Mouse (Mus musculus): ENCODE data around the gene Olfr1263. TPM values are rescaled to one million over a fixed set of nuclear protein-coding genes. Genes with fewer than 3 reads are reported as not detected.

Gene Olfr1263
- total RNA-seq (2012; rRNA removed) (not detected in 2 replicates), polyA plus RNA-seq (2012; ENCODE audit: insufficient read depth in 1 of 2, insufficient read length in 2 of 2, low read depth in 1 of 2, low replicate concordance in 2 of 2, missing spikeins in 1 of 2) (not detected)

GRCm38 (mm10) chr2:90011831-90012230 lies at the start of gene Olfr1263:
TSS of gene Olfr1263 (plus strand) at chr2:90012131.
- no peaks in the 10 kb centered on the region for H3K79me2 ChIP-seq (ENCODE audit: control insufficient read depth, insufficient read depth, low read length, poor library complexity)
- DNase-seq (ENCODE audit: low read depth, low spot score), result no peak
- no peaks in the 10 kb centered on the region for H3K9me3 ChIP-seq (replicated peaks; ENCODE audit: insufficient read depth, low read length)
- TF ChIP-seq CHD1 (IDR thresholded peaks at IDR 0.05; ENCODE audit: low read depth, low read length) (no peak), USF2 (IDR thresholded peaks at IDR 0.05; ENCODE audit: borderline replicate concordance in 1 of 2, insufficient read depth in 1 of 2, low read depth in 1 of 2, low read length in 2 of 2) (no peak), E2F4 (IDR thresholded peaks at IDR 0.05; ENCODE audit: borderline replicate concordance, low read depth, low read length) (no peak), MXI1 (IDR thresholded peaks at IDR 0.05; ENCODE audit: low read depth, low read length) (no peak), ZC3H11A (IDR thresholded peaks at IDR 0.05; ENCODE audit: low read depth, low read length) (no peak), ZNF384 (IDR thresholded peaks at IDR 0.05; ENCODE audit: low read depth, low read length) (no peak), POLR2A (IDR thresholded peaks at IDR 0.05; ENCODE audit: control insufficient read depth in 1 of 2, insufficient read depth in 1 of 2, low read depth in 1 of 2, low read length in 2 of 2, poor library complexity in 1 of 2) (no peak), SMC3 (IDR thresholded peaks at IDR 0.05; ENCODE audit: low read depth, low read length) (no peak), MAFK (IDR thresholded peaks at IDR 0.05; ENCODE audit: borderline replicate concordance, low read depth, low read length) (no peak), TCF12 (IDR thresholded peaks at IDR 0.05; ENCODE audit: low read depth, low read length) (no peak), POLR2AphosphoS5 (IDR thresholded peaks at IDR 0.05; ENCODE audit: borderline replicate concordance, low read depth, low read length) (no peak), USF1 (IDR thresholded peaks at IDR 0.05; ENCODE audit: low read depth, low read length) (no peak), POLR2AphosphoS2 (IDR thresholded peaks at IDR 0.05; ENCODE audit: low read length) (no peak), BHLHE40 (IDR thresholded peaks at IDR 0.05; ENCODE audit: borderline replicate concordance, low read depth, low read length) (no peak), RCOR1 (IDR thresholded peaks at IDR 0.05; ENCODE audit: low read depth, low read length) (no peak), MEF2A (IDR thresholded peaks at IDR 0.05; ENCODE audit: extremely low read depth, insufficient replicate concordance, low read depth, low read length, poor library complexity, severe bottlenecking) (no peak), CTCF (IDR thresholded peaks at IDR 0.05 in 2 of 3, conservative IDR thresholded peaks at IDR 0.05 in 1 of 3; ENCODE audit: control insufficient read depth in 1 of 3, insufficient read depth in 1 of 3, low read depth in 2 of 3, low read length in 3 of 3, poor library complexity in 1 of 3, severe bottlenecking in 1 of 3) (no peak), ELF1 (IDR thresholded peaks at IDR 0.05; ENCODE audit: low read depth, low read length) (no peak), JUND (IDR thresholded peaks at IDR 0.05; ENCODE audit: low read depth, low read length) (no peak)
- no peaks in the 10 kb centered on the region for H3K4me1 ChIP-seq (ENCODE audit: control insufficient read depth in 1 of 2, insufficient read depth in 2 of 2, low read length in 2 of 2)
- no peak within 1 kb of the TSS for H3K9ac ChIP-seq (ENCODE audit: control insufficient read depth, low read depth, low read length, poor library complexity, severe bottlenecking)
- H3K36me3 ChIP-seq (ENCODE audit: control insufficient read depth in 1 of 2, insufficient read depth in 2 of 2, low read length in 2 of 2), result no peaks in the 10 kb centered on the region
- H3K27ac ChIP-seq (ENCODE audit: control insufficient read depth, low read depth, low read length), result no peak within 1 kb of the TSS
- no peak within 1 kb of the TSS for H3K4me3 ChIP-seq (ENCODE audit: control insufficient read depth in 1 of 2, insufficient read depth in 1 of 2, low read depth in 2 of 2, low read length in 2 of 2)
- no peaks in the 10 kb centered on the region for H3K27me3 ChIP-seq (ENCODE audit: control insufficient read depth in 1 of 2, insufficient read depth in 2 of 2, low read length in 2 of 2)

GRCm38 (mm10) chr2:89974184-89974583 lies 37.7 kb upstream of the Olfr1263 start, which contains the start of gene Olfr1260:
TSS of gene Olfr1260 (plus strand) at chr2:89974340.
- Histone ChIP-seq H3K27ac (ENCODE audit: control insufficient read depth, low read depth, low read length) (no peak within 1 kb of the TSS), H3K79me2 (ENCODE audit: control insufficient read depth, insufficient read depth, low read length, poor library complexity) (no peaks in the 10 kb centered on the region), H3K9ac (ENCODE audit: control insufficient read depth, low read depth, low read length, poor library complexity, severe bottlenecking) (no peak within 1 kb of the TSS), H3K36me3 (ENCODE audit: control insufficient read depth in 1 of 2, insufficient read depth in 2 of 2, low read length in 2 of 2) (no peaks in the 10 kb centered on the region), H3K4me1 (ENCODE audit: control insufficient read depth in 1 of 2, insufficient read depth in 2 of 2, low read length in 2 of 2) (no peaks in the 10 kb centered on the region), H3K27me3 (ENCODE audit: control insufficient read depth in 1 of 2, insufficient read depth in 2 of 2, low read length in 2 of 2) (no peaks in the 10 kb centered on the region), H3K9me3 (replicated peaks; ENCODE audit: insufficient read depth, low read length) (no peaks in the 10 kb centered on the region), H3K4me3 (ENCODE audit: control insufficient read depth in 1 of 2, insufficient read depth in 1 of 2, low read depth in 2 of 2, low read length in 2 of 2) (no peak within 1 kb of the TSS)
- no peak for TF ChIP-seq MAX (IDR thresholded peaks at IDR 0.05; ENCODE audit: low read length)
- no peak for TF ChIP-seq RAD21 (IDR thresholded peaks at IDR 0.05; ENCODE audit: low read depth, low read length)
- TF ChIP-seq JUND (IDR thresholded peaks at IDR 0.05; ENCODE audit: low read depth, low read length), result no peak
- no peak for TF ChIP-seq EP300 (IDR thresholded peaks at IDR 0.05; ENCODE audit: low read depth in 1 of 2, low read length in 2 of 2)
- TF ChIP-seq CTCF (IDR thresholded peaks at IDR 0.05 in 2 of 3, conservative IDR thresholded peaks at IDR 0.05 in 1 of 3; ENCODE audit: control insufficient read depth in 1 of 3, insufficient read depth in 1 of 3, low read depth in 2 of 3, low read length in 3 of 3, poor library complexity in 1 of 3, severe bottlenecking in 1 of 3), result no peak
- TF ChIP-seq NRF1 (IDR thresholded peaks at IDR 0.05; ENCODE audit: insufficient read depth, low read depth, low read length, poor library complexity, severe bottlenecking), result no peak
- no peak for DNase-seq (ENCODE audit: low read depth, low spot score)
